Mouse (Mus musculus): ENCODE data around the gene Tln2.

GRCm38 (mm10) chr9:67579541-67579940 is 20.0 kb upstream of the Tln2 start:
- TF ChIP-seq CTCF (IDR thresholded peaks at IDR 0.05; ENCODE audit: insufficient read depth, low read depth, low read length) (no peak), POLR2A (IDR thresholded peaks at IDR 0.05; ENCODE audit: insufficient read depth, low read depth, low read length) (no peak)

Measured in olfactory bulb, adult 2 months (tissue).